Mouse (Mus musculus) neural tube, embryonic 12.5 days (tissue): ENCODE data around the gene Ubash3a. TPM values are rescaled to one million over a fixed set of nuclear protein-coding genes. Genes with fewer than 3 reads are reported as not detected.

Experiments used
- ATAC-seq: fragments of 200-750 bp; cut with Nextera tagmentation; 2 replicates; pipeline ENCODE4 v1.8.0; 2017; ENCODE audit warnings: low read depth, mild to moderate bottlenecking, moderate TSS enrichment, moderate library complexity; ENCODE audit not compliant: low FRiP score
- H3K27ac ChIP-seq: fragments of 300-500 bp; sonication (generic); 2 replicates; pipeline ENCODE4 v1.5.1; 2016
- H3K27me3 ChIP-seq: fragments of 300-500 bp; sonication (generic); replicated peaks from 2 replicates; pipeline ENCODE4 v1.6.1; 2016; ENCODE audit warnings: mild to moderate bottlenecking
- H3K36me3 ChIP-seq: fragments of 300-500 bp; sonication (generic); 2 replicates; pipeline ENCODE4 v1.6.1; 2016; ENCODE audit warnings: mild to moderate bottlenecking
- H3K4me1 ChIP-seq: fragments of 300-500 bp; sonication (generic); 2 replicates; pipeline ENCODE4 v1.6.1; 2016
- H3K4me2 ChIP-seq: fragments of 300-500 bp; sonication (generic); replicated peaks from 2 replicates; pipeline ENCODE4 v1.6.1; 2016; ENCODE audit warnings: mild to moderate bottlenecking
- H3K4me3 ChIP-seq: fragments of 300-500 bp; sonication (generic); 2 replicates; pipeline ENCODE4 v1.5.1; 2016
- H3K9ac ChIP-seq: fragments of 300-500 bp; sonication (generic); 2 replicates; pipeline ENCODE4 v1.6.1; 2016; ENCODE audit warnings: mild to moderate bottlenecking
- H3K9me3 ChIP-seq: fragments of 300-500 bp; sonication (generic); 2 replicates; pipeline ENCODE4 v1.6.1; 2016; ENCODE audit warnings: mild to moderate bottlenecking
- WGBS: fragments of 180-500 bp; shearing (Covaris S2); methylation state at CpG from one replicate; pipeline ENCODE4 v1.1.7; 2016; 5-methylcytosine and 5-hydroxymethylcytosine counted together
- polyA plus RNA-seq: library from polyadenylated mRNA; unstranded; fragments of >200 nt; fragmentation: Nextera tagmentation; extraction: Ambion mirVana; gene quantifications from 2 replicates; pipeline ENCODE4 v1.2.1, GENCODE M21; 2016

The Ubash3a gene
- polyA plus RNA-seq, 1 experiment from 2014 or later: 0.85 TPM

- no peak for ATAC-seq
- no peak overlapping the region for H3K9ac ChIP-seq
- 68% methylated on average over 5 of the region's 5 CpGs for WGBS
- H3K4me3 ChIP-seq: no peak overlapping the region
- H3K36me3 ChIP-seq: no peaks in the 10 kb centered on the region
- H3K9me3 ChIP-seq: no peaks in the 10 kb centered on the region
- H3K4me2 ChIP-seq: no peak overlapping the region
- no peaks in the 10 kb centered on the region for H3K27me3 ChIP-seq
- H3K4me1 ChIP-seq: peaks cover 3% of the 10 kb centered on the region; the same call in 1 of the 2 replicates
- H3K27ac ChIP-seq: no peak overlapping the region
Measured at GRCm38 (mm10) chr17:31253951-31254350, 46.3 kb downstream of the Ubash3a start.

- Histone ChIP-seq H3K9me3 (no peaks in the 10 kb centered on the region), H3K4me1 (peaks cover 8% of the 10 kb centered on the region; the same call in 1 of the 2 replicates), H3K4me2 (peak overlapping the region; percentile 21; the same call in 1 of the 2 replicates), H3K27me3 (no peaks in the 10 kb centered on the region), H3K9ac (no peak overlapping the region), H3K36me3 (no peaks in the 10 kb centered on the region), H3K27ac (no peak overlapping the region), H3K4me3 (no peak overlapping the region)
- whole genome bisulfite sequencing: 11% methylated on average over 9 of the region's 9 CpGs
- peak; percentile 83 for ATAC-seq
Measured at GRCm38 (mm10) chr17:31254463-31254931, 46.8 kb downstream of the Ubash3a start.

GRCm38 (mm10) chr17:31257149-31257548 lies 49.5 kb downstream of the Ubash3a start:
- H3K27me3 ChIP-seq: no peaks in the 10 kb centered on the region

GRCm38 (mm10) chr17:31257898-31258297 lies 50.2 kb downstream of the Ubash3a start:
- Histone ChIP-seq H3K27me3 (no peaks in the 10 kb centered on the region), H3K4me1 (peaks cover 8% of the 10 kb centered on the region; the same call in 1 of the 2 replicates), H3K9me3 (no peaks in the 10 kb centered on the region), H3K9ac (no peak overlapping the region), H3K27ac (no peak overlapping the region), H3K4me2 (no peak overlapping the region), H3K4me3 (no peak overlapping the region), H3K36me3 (no peaks in the 10 kb centered on the region)
- 89% methylated on average over 12 of the region's 12 CpGs for WGBS
- ATAC-seq: no peak

More at GRCm38 (mm10) chr17:31257149-31257548, 49.5 kb downstream of the Ubash3a start:
- no peak overlapping the region for H3K4me2 ChIP-seq
- peaks cover 8% of the 10 kb centered on the region; the same call in 1 of the 2 replicates for H3K4me1 ChIP-seq
- no peak overlapping the region for H3K9ac ChIP-seq
- H3K27ac ChIP-seq: no peak overlapping the region
- WGBS: 87% methylated on average over 1 of the region's 1 CpGs
- no peaks in the 10 kb centered on the region for H3K36me3 ChIP-seq
- H3K9me3 ChIP-seq: no peaks in the 10 kb centered on the region
- no peak for ATAC-seq
- no peak overlapping the region for H3K4me3 ChIP-seq

- Histone ChIP-seq H3K27me3 (no peaks in the 10 kb centered on the region), H3K4me2 (no peak overlapping the region), H3K27ac (no peak overlapping the region), H3K9me3 (no peaks in the 10 kb centered on the region), H3K36me3 (no peaks in the 10 kb centered on the region), H3K4me1 (peaks cover 8% of the 10 kb centered on the region; the same call in 1 of the 2 replicates), H3K4me3 (no peak overlapping the region), H3K9ac (no peak overlapping the region)
- 91% methylated on average over 9 of the region's 9 CpGs for WGBS
- ATAC-seq: no peak
Measured at GRCm38 (mm10) chr17:31258310-31258865, 50.7 kb downstream of the Ubash3a start.

- Histone ChIP-seq H3K4me3 (no peak overlapping the region), H3K4me1 (peaks cover 8% of the 10 kb centered on the region; the same call in 1 of the 2 replicates), H3K9ac (no peak overlapping the region), H3K36me3 (no peaks in the 10 kb centered on the region), H3K4me2 (no peak overlapping the region), H3K9me3 (no peaks in the 10 kb centered on the region), H3K27me3 (no peaks in the 10 kb centered on the region), H3K27ac (no peak overlapping the region)
- WGBS: 78% methylated on average over 4 of the region's 4 CpGs
- no peak for ATAC-seq
Measured at GRCm38 (mm10) chr17:31259145-31259544, 51.5 kb downstream of the Ubash3a start.

- Histone ChIP-seq H3K27me3 (no peaks in the 10 kb centered on the region), H3K4me3 (no peak overlapping the region), H3K27ac (no peak overlapping the region), H3K4me2 (no peak overlapping the region), H3K9me3 (no peaks in the 10 kb centered on the region), H3K36me3 (no peaks in the 10 kb centered on the region), H3K9ac (no peak overlapping the region), H3K4me1 (peaks cover 6% of the 10 kb centered on the region; the same call in 1 of the 2 replicates)
- 74% methylated on average over 4 of the region's 4 CpGs for WGBS
- no peak for ATAC-seq
Measured at GRCm38 (mm10) chr17:31259825-31260224, 52.2 kb downstream of the Ubash3a start.

- ATAC-seq: no peak
- Histone ChIP-seq H3K9ac (no peak overlapping the region), H3K36me3 (no peaks in the 10 kb centered on the region), H3K4me1 (0 out of 2 replicates have a peak, but pooled peaks cover 4% of the 10 kb centered on the region), H3K27me3 (no peaks in the 10 kb centered on the region), H3K27ac (no peak overlapping the region), H3K9me3 (no peaks in the 10 kb centered on the region), H3K4me3 (no peak overlapping the region), H3K4me2 (no peak overlapping the region)
- WGBS: 85% methylated on average over 7 of the region's 7 CpGs
Measured at GRCm38 (mm10) chr17:31260430-31260829, 52.8 kb downstream of the Ubash3a start.

GRCm38 (mm10) chr17:31261352-31261751 lies 53.7 kb downstream of the Ubash3a start:
- H3K27ac ChIP-seq: no peak overlapping the region
- H3K4me1 ChIP-seq: 0 out of 2 replicates have a peak, but pooled peaks cover 4% of the 10 kb centered on the region
- no peak overlapping the region for H3K4me3 ChIP-seq
- no peak overlapping the region for H3K4me2 ChIP-seq
- ATAC-seq: no peak
- H3K36me3 ChIP-seq: no peaks in the 10 kb centered on the region
- H3K9ac ChIP-seq: no peak overlapping the region
- 86% methylated on average over 6 of the region's 6 CpGs for WGBS
- no peaks in the 10 kb centered on the region for H3K27me3 ChIP-seq
- no peaks in the 10 kb centered on the region for H3K9me3 ChIP-seq

- no peak for ATAC-seq
Measured at GRCm38 (mm10) chr17:31262715-31263114, 55.0 kb downstream of the Ubash3a start.

GRCm38 (mm10) chr17:31263770-31264169 lies 56.1 kb downstream of the Ubash3a start:
- no peak overlapping the region for H3K27ac ChIP-seq
- H3K9me3 ChIP-seq: no peaks in the 10 kb centered on the region
- H3K4me1 ChIP-seq: 0 out of 2 replicates have a peak, but pooled peaks cover 4% of the 10 kb centered on the region
- 85% methylated on average over 5 of the region's 5 CpGs for WGBS
- no peak overlapping the region for H3K4me2 ChIP-seq
- no peak for ATAC-seq
- no peak overlapping the region for H3K9ac ChIP-seq
- H3K4me3 ChIP-seq: no peak overlapping the region
- H3K36me3 ChIP-seq: no peaks in the 10 kb centered on the region
- no peaks in the 10 kb centered on the region for H3K27me3 ChIP-seq

More at GRCm38 (mm10) chr17:31262715-31263114, 55.0 kb downstream of the Ubash3a start:
- H3K9me3 ChIP-seq: no peaks in the 10 kb centered on the region
- H3K4me3 ChIP-seq: no peak overlapping the region
- no peak overlapping the region for H3K9ac ChIP-seq
- 82% methylated on average over 5 of the region's 5 CpGs for WGBS
- no peak overlapping the region for H3K4me2 ChIP-seq
- H3K36me3 ChIP-seq: no peaks in the 10 kb centered on the region
- 0 out of 2 replicates have a peak, but pooled peaks cover 4% of the 10 kb centered on the region for H3K4me1 ChIP-seq
- no peaks in the 10 kb centered on the region for H3K27me3 ChIP-seq
- no peak overlapping the region for H3K27ac ChIP-seq

- no peaks in the 10 kb centered on the region for H3K9me3 ChIP-seq
- ATAC-seq: no peak
- no peaks in the 10 kb centered on the region for H3K27me3 ChIP-seq
- WGBS: 63% methylated on average over 6 of the region's 6 CpGs
- H3K4me2 ChIP-seq: no peak overlapping the region
- H3K4me1 ChIP-seq: 0 out of 2 replicates have a peak, but pooled peaks cover under 1% of the 10 kb centered on the region
- no peak overlapping the region for H3K27ac ChIP-seq
- H3K9ac ChIP-seq: no peak overlapping the region
- no peaks in the 10 kb centered on the region for H3K36me3 ChIP-seq
- H3K4me3 ChIP-seq: no peak overlapping the region
Measured at GRCm38 (mm10) chr17:31264372-31264771, 56.7 kb downstream of the Ubash3a start.

GRCm38 (mm10) chr17:31265171-31265572 lies 57.5 kb downstream of the Ubash3a start:
- 11% methylated on average over 3 of the region's 3 CpGs for WGBS
- Histone ChIP-seq H3K4me2 (no peak overlapping the region), H3K9me3 (no peaks in the 10 kb centered on the region), H3K9ac (no peak overlapping the region), H3K27me3 (no peaks in the 10 kb centered on the region), H3K4me3 (no peak overlapping the region), H3K27ac (no peak overlapping the region), H3K4me1 (no peaks in the 10 kb centered on the region), H3K36me3 (no peaks in the 10 kb centered on the region)
- no peak for ATAC-seq
